Mouse (Mus musculus): Measurements from ENCODE around the gene Epp13. TPM values are rescaled to one million over a fixed set of nuclear protein-coding genes. Genes with fewer than 3 reads are reported as not detected.
"Not testable (repeated sequence)": the region's sequence is repeated elsewhere in the genome, so short reads cannot be mapped to it uniquely, and the experiment has no call there.

The Epp13 gene
- polyA plus RNA-seq, 1 experiment from 2014 or later, result not detected

DNA sequence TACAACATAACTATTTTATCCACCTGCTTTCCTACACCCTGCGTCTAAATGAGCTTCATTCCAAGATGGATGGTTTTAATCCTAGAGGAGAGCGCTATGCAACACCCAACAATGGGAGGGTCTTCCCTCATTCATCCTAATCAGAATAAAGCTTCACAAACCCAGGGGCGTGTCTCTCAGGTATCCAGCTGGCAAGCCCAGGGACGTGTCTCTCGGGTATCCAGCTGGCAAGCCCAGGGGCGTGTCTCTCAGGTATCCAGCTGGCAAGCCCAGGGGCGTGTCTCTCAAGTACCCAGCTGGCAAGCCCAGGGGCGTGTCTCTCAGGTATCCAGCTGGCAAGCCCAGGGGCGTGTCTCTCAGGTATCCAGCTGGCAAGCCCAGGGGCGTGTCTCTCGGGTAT is 48.3 kb downstream of the Epp13 start:
- H3K36me3 ChIP-seq (ENCODE audit: control insufficient read depth, insufficient read depth, low read length); H3K4me3 ChIP-seq (ENCODE audit: low read depth, low read length): not testable (repeated sequence)

DNA sequence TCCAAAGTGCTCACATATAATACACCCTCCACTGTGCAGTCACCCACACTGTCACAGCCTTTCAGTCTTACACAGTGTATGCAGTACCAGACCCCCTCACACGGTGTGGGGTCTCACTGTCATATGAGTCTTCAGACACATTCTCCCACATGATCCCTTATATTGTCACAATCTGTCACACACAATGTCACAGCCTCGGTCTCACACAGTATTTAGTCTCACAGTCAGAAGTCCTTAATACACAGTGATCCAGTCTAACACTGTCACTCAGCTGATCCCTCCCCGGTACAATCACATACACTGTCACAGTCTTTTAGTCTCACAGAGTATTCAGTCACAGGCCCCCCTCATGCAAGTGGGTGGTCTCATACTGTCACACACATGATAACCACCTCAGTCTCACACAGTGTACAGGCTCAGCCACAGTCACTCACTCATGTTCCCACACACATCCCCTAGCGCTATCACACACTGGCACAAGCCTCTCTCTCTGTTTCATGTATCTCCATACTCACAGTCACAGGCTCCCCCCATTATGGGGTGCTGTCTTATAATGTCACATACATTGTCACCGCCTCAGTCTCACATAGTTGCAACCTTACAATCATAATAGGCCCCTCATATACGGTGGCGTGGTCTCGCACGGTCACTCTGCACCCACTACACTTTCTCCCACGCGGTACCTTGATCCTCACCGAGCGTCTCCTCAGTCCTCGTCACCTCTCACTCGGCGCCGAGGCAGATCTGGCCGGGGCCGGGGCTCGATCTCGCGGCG is 78.1 kb downstream of the Epp13 start:
- Histone ChIP-seq H3K27ac (replicated peaks; ENCODE audit: low read depth, low read length) (peak overlapping the region; percentile 53; the same call in 1 of the 2 replicates), H3K4me2 (ENCODE audit: low read depth, severe bottlenecking) (peak overlapping the region; percentile 45), H3K4me1 (ENCODE audit: control insufficient read depth, insufficient read depth, low read length) (no peaks in the 10 kb centered on the region), H3K9me3 (ENCODE audit: control insufficient read depth, low read length) (no peaks in the 10 kb centered on the region), H3K9ac (ENCODE audit: low read length) (peak overlapping the region; percentile 77), H3K4me3 (ENCODE audit: low read depth, low read length) (peak overlapping the region; percentile 43), H3K27me3 (ENCODE audit: control insufficient read depth, insufficient read depth, low read length) (no peaks in the 10 kb centered on the region), H3K36me3 (ENCODE audit: control insufficient read depth, insufficient read depth, low read length) (no peaks in the 10 kb centered on the region)
- no peak for DNase-seq (ENCODE audit: low spot score)
- WGBS, result 19% methylated on average over 23 of the region's 23 CpGs
- peak; percentile 74 for ATAC-seq (ENCODE audit: insufficient number of reproducible peaks, low FRiP score, low TSS enrichment, low read depth)

More for the DNA sequence above, 48.3 kb downstream of the Epp13 start:
- not testable (repeated sequence) for H3K4me1 ChIP-seq (ENCODE audit: control insufficient read depth, insufficient read depth, low read length); DNase-seq (ENCODE audit: low spot score); H3K27ac ChIP-seq (replicated peaks; ENCODE audit: low read depth, low read length); H3K27me3 ChIP-seq (ENCODE audit: control insufficient read depth, insufficient read depth, low read length); H3K4me2 ChIP-seq (ENCODE audit: low read depth, severe bottlenecking); H3K9me3 ChIP-seq (ENCODE audit: control insufficient read depth, low read length); H3K9ac ChIP-seq (ENCODE audit: low read length); ATAC-seq (ENCODE audit: insufficient number of reproducible peaks, low FRiP score, low TSS enrichment, low read depth)
- WGBS, result 63% methylated on average over 11 of the region's 11 CpGs

DNA sequence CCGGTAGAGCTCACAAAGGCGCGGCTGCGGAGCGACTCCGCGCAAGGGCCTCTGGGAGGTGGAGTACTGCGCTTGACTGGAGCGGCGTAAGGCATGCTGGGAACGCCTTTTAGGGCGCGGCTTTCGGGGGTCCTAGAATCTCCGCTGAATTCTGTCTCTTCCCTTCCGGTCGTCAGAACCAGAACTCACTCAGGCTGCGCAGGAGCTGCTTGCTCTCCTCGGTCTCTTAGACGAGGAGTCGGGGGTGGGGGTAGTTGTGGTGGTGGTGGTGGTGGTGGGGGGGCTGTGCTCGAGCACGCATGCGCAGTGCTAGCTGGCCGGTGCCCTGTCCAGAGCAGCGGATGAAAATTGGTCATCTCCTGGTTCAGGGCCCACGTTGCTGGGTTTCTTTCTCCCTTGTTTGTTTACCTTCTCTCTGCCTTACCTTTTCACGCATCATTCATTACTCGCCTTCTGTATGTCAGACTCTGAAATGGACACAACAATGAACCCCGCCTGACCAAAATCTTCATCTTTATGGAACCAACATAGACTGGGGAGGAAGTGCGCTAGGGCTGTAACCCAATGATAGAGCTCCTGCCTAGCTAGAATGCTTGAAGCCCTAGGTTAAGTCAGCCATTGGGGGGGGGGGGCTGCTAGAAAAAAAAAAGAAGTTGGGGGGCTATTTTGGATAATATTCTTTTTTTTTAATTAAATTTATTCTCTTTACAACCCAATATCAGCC is 78.9 kb downstream of the Epp13 start, which contains the start of gene Zfp583:
Gene Zfp583, minus strand, starts transcription at position 53 of the 724 bp plus-strand sequence.
- peak; percentile 92 for ATAC-seq (ENCODE audit: insufficient number of reproducible peaks, low FRiP score, low TSS enrichment, low read depth)
- peak within 1 kb of the TSS; percentile 53; the same call in 1 of the 2 replicates for H3K27ac ChIP-seq (replicated peaks; ENCODE audit: low read depth, low read length)
- peak within 1 kb of the TSS; percentile 45 for H3K4me2 ChIP-seq (ENCODE audit: low read depth, severe bottlenecking)

More for the DNA sequence above, 78.9 kb downstream of the Epp13 start, which contains the start of gene Zfp583:
- Histone ChIP-seq H3K4me1 (ENCODE audit: control insufficient read depth, insufficient read depth, low read length) (no peaks in the 10 kb centered on the region), H3K27me3 (ENCODE audit: control insufficient read depth, insufficient read depth, low read length) (no peaks in the 10 kb centered on the region), H3K9ac (ENCODE audit: low read length) (peak within 1 kb of the TSS; percentile 77), H3K4me3 (ENCODE audit: low read depth, low read length) (peak within 1 kb of the TSS; percentile 43), H3K9me3 (ENCODE audit: control insufficient read depth, low read length) (no peaks in the 10 kb centered on the region), H3K36me3 (ENCODE audit: control insufficient read depth, insufficient read depth, low read length) (no peaks in the 10 kb centered on the region)
- peak; percentile 86 for DNase-seq (ENCODE audit: low spot score)
- WGBS, result 5% methylated on average over 31 of the region's 31 CpGs

Other genes starting within 250 kb of the Epp13 start
- not detected in 2 replicates for gene Vmn1r65, start 241.7 kb upstream of the Epp13 start, polyA plus RNA-seq (2014; fragmentation: Nextera tagmentation; extraction: Ambion mirVana)
- gene Nlrp4c, start 207.5 kb upstream of the Epp13 start, polyA plus RNA-seq (2014; fragmentation: Nextera tagmentation; extraction: Ambion mirVana), result not detected in 2 replicates
- gene Zfp787, start 96.7 kb upstream of the Epp13 start, polyA plus RNA-seq (2014; fragmentation: Nextera tagmentation; extraction: Ambion mirVana), result 13.2 and 14.7 TPM in 2 replicates
- gene Zfp444, start 80.5 kb upstream of the Epp13 start, polyA plus RNA-seq (2014; fragmentation: Nextera tagmentation; extraction: Ambion mirVana), result 71.6 and 79.7 TPM in 2 replicates
- gene Galp, start 55.6 kb upstream of the Epp13 start, polyA plus RNA-seq (2014; fragmentation: Nextera tagmentation; extraction: Ambion mirVana), result not detected in 2 replicates
- gene Zscan5b, start 30.4 kb upstream of the Epp13 start, polyA plus RNA-seq (2014; fragmentation: Nextera tagmentation; extraction: Ambion mirVana), result not detected in 2 replicates
- gene Zfp667, start 33.9 kb downstream of the Epp13 start, polyA plus RNA-seq (2014; fragmentation: Nextera tagmentation; extraction: Ambion mirVana), result 7.4 and 9.0 TPM in 2 replicates
- gene Zfp583, start 78.6 kb downstream of the Epp13 start, polyA plus RNA-seq (2014; fragmentation: Nextera tagmentation; extraction: Ambion mirVana), result 6.9 and 7.8 TPM in 2 replicates
- gene Gm3854, start 91.0 kb downstream of the Epp13 start, polyA plus RNA-seq (2014; fragmentation: Nextera tagmentation; extraction: Ambion mirVana), result 2.2 and 2.3 TPM in 2 replicates
- 1.1 and 1.6 TPM in 2 replicates for gene Zfp78, start 110.6 kb downstream of the Epp13 start, polyA plus RNA-seq (2014; fragmentation: Nextera tagmentation; extraction: Ambion mirVana)
- gene Zfp28, start 130.6 kb downstream of the Epp13 start, polyA plus RNA-seq (2014; fragmentation: Nextera tagmentation; extraction: Ambion mirVana), result 10.2 and 10.4 TPM in 2 replicates
- 0.24 and 0.32 TPM in 2 replicates for gene Smim17, start 146.0 kb downstream of the Epp13 start, polyA plus RNA-seq (2014; fragmentation: Nextera tagmentation; extraction: Ambion mirVana)
- not detected in 2 replicates for gene Gm20715, start 157.6 kb downstream of the Epp13 start, polyA plus RNA-seq (2014; fragmentation: Nextera tagmentation; extraction: Ambion mirVana)
- gene Olfr1344, start 186.0 kb downstream of the Epp13 start, polyA plus RNA-seq (2014; fragmentation: Nextera tagmentation; extraction: Ambion mirVana), result not detected in 2 replicates
- gene Olfr1336, start 203.5 kb downstream of the Epp13 start, polyA plus RNA-seq (2014; fragmentation: Nextera tagmentation; extraction: Ambion mirVana), result not detected in 2 replicates
- gene Olfr1346, start 214.4 kb downstream of the Epp13 start, polyA plus RNA-seq (2014; fragmentation: Nextera tagmentation; extraction: Ambion mirVana), result not detected in 2 replicates
- not detected in 2 replicates for gene Olfr5, start 234.2 kb downstream of the Epp13 start, polyA plus RNA-seq (2014; fragmentation: Nextera tagmentation; extraction: Ambion mirVana)
- not detected in 2 replicates for gene Olfr1347, start 247.0 kb downstream of the Epp13 start, polyA plus RNA-seq (2014; fragmentation: Nextera tagmentation; extraction: Ambion mirVana)

Measured in limb, embryonic 11.5 days (tissue).